Mouse (Mus musculus) layer of hippocampus, adult 2 months (tissue): ENCODE results near the gene Gpx7. TPM values are rescaled to one million over a fixed set of nuclear protein-coding genes. Genes with fewer than 3 reads are reported as not detected.
A peak's percentile ranks its signal among the peaks of the same experiment; 100 is the strongest.

ENCODE experiments used
- DNase-seq, 2 experiments: peaks; one replicate each; pipeline ENCODE4 v3.0.0; 2022; ENCODE audit warnings: low spot score in 2 of 2
- H3K27ac ChIP-seq: fragments of 200-600 bp; 2 replicates; pipeline ENCODE4 v1.8.1; 2022
- H3K4me3 ChIP-seq: fragments of 200-600 bp; 2 replicates; pipeline ENCODE4 v1.8.1; 2022; ENCODE audit warnings: mild to moderate bottlenecking
- CTCF ChIP-seq: fragments of 200-600 bp; conservative IDR thresholded peaks from 2 replicates; pipeline ENCODE4 v1.8.1; 2022; ENCODE audit warnings: antibody characterized with exemption, mild to moderate bottlenecking, moderate library complexity
- total RNA-seq, 2 experiments: library from RNA; stranded (reverse); gene quantifications; 2 replicates each; pipeline ENCODE4 v1.2.3; 2021

Gpx7 gene
- total RNA-seq, 2 experiments from 2014 or later: 4.8 to 5.1 TPM

DNA sequence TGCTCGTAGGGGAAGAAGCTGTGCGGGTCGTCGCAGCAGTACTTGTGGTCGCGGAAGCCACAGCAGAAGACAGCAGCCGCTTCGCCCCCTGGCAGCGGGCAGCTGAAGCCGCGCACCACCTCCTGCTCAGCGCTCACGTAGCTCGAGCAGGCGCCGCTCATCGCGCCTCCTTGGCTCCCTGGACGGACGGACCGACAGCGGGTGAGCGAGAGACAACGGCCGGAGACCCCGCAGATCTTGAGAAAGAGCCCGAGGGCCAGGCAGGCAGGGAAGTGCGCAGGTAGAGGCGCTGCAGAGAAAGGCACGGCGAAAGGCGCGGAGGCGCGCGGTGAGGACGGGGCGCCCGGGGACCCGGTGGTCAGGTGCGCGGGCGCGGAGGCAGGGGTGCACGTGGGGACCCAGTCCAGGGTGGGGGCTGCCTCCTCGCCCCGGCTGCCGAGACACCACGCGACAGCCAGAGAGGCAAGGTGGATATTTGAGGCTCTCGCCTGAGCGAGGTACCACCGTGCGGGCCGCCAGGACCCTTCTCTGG lies 23.5 kb downstream of the Gpx7 start, which contains the start of gene Shisal2a:
Gene Shisal2a (minus strand): TSS at position 167 of the 532 bp plus-strand sequence.
- TF ChIP-seq CTCF: no peak
- Histone ChIP-seq H3K4me3 (peak within 1 kb of the TSS; percentile 35), H3K27ac (no peak within 1 kb of the TSS)
- DNase-seq: no peak

DNA sequence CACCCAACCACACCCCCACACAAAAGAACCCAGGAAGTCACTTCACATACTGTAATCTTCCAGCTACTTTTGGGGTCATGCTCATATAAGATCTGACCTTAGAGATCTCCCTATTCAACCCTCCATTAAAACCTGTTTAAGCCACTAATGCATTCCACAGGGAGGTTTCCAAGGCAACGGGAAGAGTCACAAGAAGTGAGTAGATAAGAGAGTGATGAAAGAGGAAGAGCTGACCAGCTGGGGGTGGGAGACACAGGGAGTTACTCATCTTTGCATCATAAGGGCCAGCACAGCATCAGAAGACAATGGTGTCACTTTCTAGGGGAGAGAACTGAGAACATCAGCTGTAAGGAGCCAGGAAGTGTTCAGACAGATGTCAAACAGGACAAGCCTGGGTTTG lies 26.6 kb downstream of the Gpx7 start:
- TF ChIP-seq CTCF: no peak

DNA sequence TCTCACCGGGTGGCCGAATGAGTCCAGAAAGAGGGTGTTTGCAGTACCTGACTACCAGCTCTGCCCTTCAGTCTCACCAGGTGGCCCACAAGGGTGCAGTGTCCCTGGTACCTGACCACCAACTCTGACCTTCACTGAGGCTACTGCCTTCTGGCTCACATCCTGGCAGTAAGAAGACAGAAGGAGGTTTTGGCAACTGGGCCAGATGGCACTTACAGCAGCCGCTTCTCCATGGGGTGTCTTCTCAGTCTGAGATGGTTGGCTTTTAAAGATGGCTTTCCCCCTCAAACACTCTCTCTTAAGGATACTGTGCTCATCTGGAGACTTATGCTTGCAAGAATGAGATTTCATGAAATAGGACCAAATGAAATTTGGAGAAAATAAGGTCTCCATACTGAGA lies 27.3 kb downstream of the Gpx7 start:
- DNase-seq: no peak
- Histone ChIP-seq H3K4me3 (no peak overlapping the region), H3K27ac (no peak overlapping the region)
- TF ChIP-seq CTCF: no peak

More for the DNA sequence above, 26.6 kb downstream of the Gpx7 start:
- Histone ChIP-seq H3K27ac (no peak overlapping the region), H3K4me3 (no peak overlapping the region)
- no peak for DNase-seq

- no peak for TF ChIP-seq CTCF
- Histone ChIP-seq H3K4me3 (no peak overlapping the region), H3K27ac (no peak overlapping the region)
- no peak for DNase-seq
Measured at GRCm38 (mm10) chr4:108372166-108372565, 34.6 kb downstream of the Gpx7 start.

DNA sequence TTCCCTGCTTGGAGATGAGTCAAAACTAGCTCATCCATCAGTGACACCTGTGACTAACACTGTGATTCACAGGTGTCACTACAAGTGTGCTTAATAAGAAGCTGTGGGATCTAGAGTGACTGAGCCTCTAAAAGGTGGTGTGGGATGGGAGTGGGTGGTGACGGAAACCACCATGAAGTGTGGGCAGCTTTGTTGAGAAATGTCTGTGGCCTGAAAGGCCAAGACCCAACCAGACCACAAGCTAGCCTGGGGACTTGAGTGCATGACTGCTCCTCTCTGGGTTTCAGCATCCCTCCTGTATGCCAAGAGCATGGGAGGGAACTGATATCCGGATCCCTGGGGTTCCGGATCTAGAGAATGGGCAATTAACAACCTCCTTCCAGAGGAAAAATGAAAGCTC lies 35.3 kb downstream of the Gpx7 start:
- H3K27ac ChIP-seq: no peak overlapping the region
- no peak for DNase-seq
- H3K4me3 ChIP-seq: no peak overlapping the region
- no peak for TF ChIP-seq CTCF

- TF ChIP-seq CTCF: no peak
- H3K27ac ChIP-seq: no peak overlapping the region
- DNase-seq: no peak
- no peak overlapping the region for H3K4me3 ChIP-seq
Measured at GRCm38 (mm10) chr4:108370409-108370808, 36.4 kb downstream of the Gpx7 start.

GRCm38 (mm10) chr4:108369254-108369653 lies 37.5 kb downstream of the Gpx7 start:
- Histone ChIP-seq H3K4me3 (no peak overlapping the region), H3K27ac (no peak overlapping the region)
- DNase-seq: no peak
- no peak for TF ChIP-seq CTCF

- TF ChIP-seq CTCF: no peak
- Histone ChIP-seq H3K4me3 (no peak overlapping the region), H3K27ac (no peak overlapping the region)
- DNase-seq: no peak
Measured at GRCm38 (mm10) chr4:108364111-108364476, 42.7 kb downstream of the Gpx7 start.

GRCm38 (mm10) chr4:108363355-108364110 lies 43.2 kb downstream of the Gpx7 start:
- H3K4me3 ChIP-seq: no peak overlapping the region
- no peak for DNase-seq
- H3K27ac ChIP-seq: no peak overlapping the region
- no peak for TF ChIP-seq CTCF

- no peak for DNase-seq
- no peak for TF ChIP-seq CTCF
- H3K27ac ChIP-seq: no peak overlapping the region
- no peak overlapping the region for H3K4me3 ChIP-seq
Measured at GRCm38 (mm10) chr4:108362321-108363261, 44.2 kb downstream of the Gpx7 start.

DNA sequence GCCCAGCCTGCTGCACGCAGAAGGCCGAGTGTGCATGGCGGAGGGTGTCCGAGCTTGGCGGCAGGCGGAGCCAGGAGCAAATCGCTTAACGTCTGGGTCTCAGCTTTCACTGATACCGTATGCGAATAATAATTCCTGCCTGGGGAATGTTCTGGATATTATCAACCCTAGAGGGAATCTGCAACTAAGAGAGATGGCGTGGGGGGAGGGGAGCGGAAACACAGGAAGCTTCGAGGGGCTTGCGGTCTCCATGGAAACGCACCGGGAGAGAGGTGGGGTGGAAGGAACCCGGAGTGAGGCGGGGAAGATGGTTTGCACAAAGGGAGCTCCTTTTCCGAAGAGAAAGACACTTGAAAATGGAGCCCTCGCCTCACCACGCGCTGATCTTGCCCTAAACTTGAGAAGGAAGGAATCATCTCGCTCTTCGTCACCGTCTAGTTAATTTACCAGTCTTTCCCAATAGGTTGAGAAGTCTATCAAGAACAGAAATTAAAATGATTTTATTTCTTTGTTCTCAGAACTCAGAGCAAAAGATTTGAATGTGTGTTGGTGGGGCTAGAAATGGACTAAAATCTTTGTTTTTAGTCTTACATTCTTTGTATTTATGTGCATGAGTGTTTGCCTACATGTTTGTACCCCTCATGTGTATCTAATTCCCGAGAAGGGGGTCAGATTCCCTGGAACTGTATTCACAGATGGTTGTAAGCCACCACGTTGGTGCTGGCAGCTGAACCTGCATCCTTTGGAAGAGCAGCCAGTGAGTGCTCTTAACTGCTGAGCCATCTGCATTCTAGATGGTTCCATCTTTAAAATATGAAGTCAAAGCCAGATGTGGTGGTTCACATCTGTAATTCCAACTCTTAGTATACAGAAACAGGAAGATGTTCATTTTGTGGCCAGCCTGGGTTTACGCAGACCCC lies 46.4 kb downstream of the Gpx7 start:
- no peak for TF ChIP-seq CTCF
- peak; percentile 36 to 47 for DNase-seq
- Histone ChIP-seq H3K4me3 (peak overlapping the region; percentile 41), H3K27ac (peak overlapping the region; percentile 32; the same call in 1 of the 2 replicates)

- Histone ChIP-seq H3K4me3 (no peak overlapping the region), H3K27ac (no peak overlapping the region)
- TF ChIP-seq CTCF: no peak
- no peak for DNase-seq
Measured at GRCm38 (mm10) chr4:108358498-108358897, 48.3 kb downstream of the Gpx7 start.
